Mouse (Mus musculus) limb, embryonic 11.5 days (tissue): ENCODE measurements around the gene Fam169b. TPM values are rescaled to one million over a fixed set of nuclear protein-coding genes. Genes with fewer than 3 reads are reported as not detected.

Experiments used
- ATAC-seq: fragments of 200-750 bp; cut with Nextera tagmentation; 2 replicates; pipeline ENCODE4 v1.8.0; 2017; ENCODE audit warnings: low read depth; ENCODE audit not compliant: insufficient number of reproducible peaks, low FRiP score, low TSS enrichment
- DNase-seq: peaks from one replicate; pipeline ENCODE4 v3.0.0-alpha.2; 2015; ENCODE audit warnings: low spot score
- H3K27ac ChIP-seq: fragments of 300-500 bp; sonication (generic); replicated peaks from 2 replicates; pipeline ENCODE4 v1.5.1; 2014; ENCODE audit warnings: low read depth, mild to moderate bottlenecking, low read length
- H3K27me3 ChIP-seq: fragments of 300-500 bp; sonication (generic); 2 replicates; pipeline ENCODE4 v1.6.1; 2014; ENCODE audit warnings: mild to moderate bottlenecking, low read length, mixed read lengths; ENCODE audit not compliant: control insufficient read depth, insufficient read depth
- H3K36me3 ChIP-seq: fragments of 300-500 bp; sonication (generic); 2 replicates; pipeline ENCODE4 v1.6.1; 2014; ENCODE audit warnings: mild to moderate bottlenecking, low read length, moderate library complexity, mixed read lengths; ENCODE audit not compliant: control insufficient read depth, insufficient read depth
- H3K4me1 ChIP-seq: fragments of 300-500 bp; sonication (generic); 2 replicates; pipeline ENCODE4 v1.6.1; 2014; ENCODE audit warnings: low read length, mixed read lengths; ENCODE audit not compliant: control insufficient read depth, insufficient read depth
- H3K4me2 ChIP-seq: fragments of 300-500 bp; sonication (generic); 2 replicates; pipeline ENCODE4 v1.6.1; 2014; ENCODE audit warnings: low read depth, mild to moderate bottlenecking, moderate library complexity; ENCODE audit not compliant: severe bottlenecking
- H3K4me3 ChIP-seq: fragments of 300-500 bp; sonication (generic); 2 replicates; pipeline ENCODE4 v1.5.1; 2014; ENCODE audit warnings: low read depth, low read length
- H3K9ac ChIP-seq: fragments of 300-500 bp; sonication (generic); 2 replicates; pipeline ENCODE4 v1.6.1; 2014; ENCODE audit warnings: mild to moderate bottlenecking, low read length
- H3K9me3 ChIP-seq: fragments of 300-500 bp; sonication (generic); 2 replicates; pipeline ENCODE4 v1.6.1; 2016; ENCODE audit warnings: low read length; ENCODE audit not compliant: control insufficient read depth
- WGBS: fragments of 180-500 bp; shearing (Covaris S2); extraction: QIAGEN DNeasy Blood & Tissue Kit; methylation state at CpG from one replicate; pipeline ENCODE4 v1.1.7; 2014; 5-methylcytosine and 5-hydroxymethylcytosine counted together
- polyA plus RNA-seq: library from polyadenylated mRNA; unstranded; fragments of >200 nt; fragmentation: Nextera tagmentation; extraction: Ambion mirVana; gene quantifications from 2 replicates; pipeline ENCODE4 v1.2.1, GENCODE M21; 2014

The Fam169b gene
- polyA plus RNA-seq, 1 experiment from 2014 or later: 2.0 TPM

GRCm38 (mm10) chr7:68382187-68382586, 108.5 kb downstream of the Fam169b start:
- Histone ChIP-seq H3K4me3 (no peak overlapping the region), H3K4me2 (no peak overlapping the region), H3K27ac (no peak overlapping the region), H3K27me3 (no peaks in the 10 kb centered on the region), H3K9me3 (no peaks in the 10 kb centered on the region), H3K36me3 (no peaks in the 10 kb centered on the region), H3K4me1 (peaks cover 4% of the 10 kb centered on the region; the same call in 1 of the 2 replicates), H3K9ac (no peak overlapping the region)
- DNase-seq (no peak), ATAC-seq (no peak)
- WGBS: 36% methylated on average over 9 of the region's 9 CpGs

- 91% methylated on average over 3 of the region's 3 CpGs for WGBS
- Histone ChIP-seq H3K36me3 (no peaks in the 10 kb centered on the region), H3K9me3 (no peaks in the 10 kb centered on the region), H3K4me3 (no peak overlapping the region), H3K4me2 (no peak overlapping the region), H3K27ac (no peak overlapping the region), H3K9ac (no peak overlapping the region), H3K4me1 (no peaks in the 10 kb centered on the region), H3K27me3 (no peaks in the 10 kb centered on the region)
- ATAC-seq (no peak), DNase-seq (no peak)
Observed at GRCm38 (mm10) chr7:68386767-68387166, 113.1 kb downstream of the Fam169b start.

- Histone ChIP-seq H3K9ac (no peak overlapping the region), H3K4me2 (no peak overlapping the region), H3K9me3 (no peaks in the 10 kb centered on the region), H3K27ac (no peak overlapping the region), H3K27me3 (no peaks in the 10 kb centered on the region), H3K36me3 (no peaks in the 10 kb centered on the region), H3K4me3 (no peak overlapping the region), H3K4me1 (no peaks in the 10 kb centered on the region)
- DNase-seq (no peak), ATAC-seq (no peak)
- WGBS: 55% methylated on average over 6 of the region's 6 CpGs
Observed at GRCm38 (mm10) chr7:68395707-68396333, 122.2 kb downstream of the Fam169b start.

GRCm38 (mm10) chr7:68400516-68400915, 126.9 kb downstream of the Fam169b start:
- Histone ChIP-seq H3K27ac (no peak overlapping the region), H3K36me3 (no peaks in the 10 kb centered on the region), H3K4me3 (no peak overlapping the region), H3K27me3 (no peaks in the 10 kb centered on the region), H3K4me1 (no peaks in the 10 kb centered on the region), H3K9me3 (no peaks in the 10 kb centered on the region), H3K9ac (no peak overlapping the region), H3K4me2 (no peak overlapping the region)
- 92% methylated on average over 7 of the region's 7 CpGs for WGBS
- no peak for DNase-seq
- ATAC-seq: no peak

- 74% methylated on average over 5 of the region's 5 CpGs for WGBS
- DNase-seq: no peak
- no peaks in the 10 kb centered on the region for H3K9me3 ChIP-seq
Observed at GRCm38 (mm10) chr7:68408611-68409010, 135.0 kb downstream of the Fam169b start.

More at GRCm38 (mm10) chr7:68408611-68409010, 135.0 kb downstream of the Fam169b start:
- no peak for ATAC-seq
- no peak overlapping the region for H3K4me2 ChIP-seq
- no peaks in the 10 kb centered on the region for H3K27me3 ChIP-seq
- peaks cover 14% of the 10 kb centered on the region for H3K4me1 ChIP-seq
- no peak overlapping the region for H3K27ac ChIP-seq
- no peak overlapping the region for H3K9ac ChIP-seq
- no peaks in the 10 kb centered on the region for H3K36me3 ChIP-seq
- H3K4me3 ChIP-seq: no peak overlapping the region

Other genes with a start within 250 kb of the Fam169b start
- not detected in 2 replicates for gene Pgpep1l, start 9.6 kb upstream of the Fam169b start, polyA plus RNA-seq